Mouse (Mus musculus) limb, embryonic 11.5 days (tissue): ENCODE data around the gene Paqr7. TPM values are rescaled to one million over a fixed set of nuclear protein-coding genes. Genes with fewer than 3 reads are reported as not detected.

ENCODE experiments used
- ATAC-seq: fragments of 200-750 bp; cut with Nextera tagmentation; 2 replicates; pipeline ENCODE4 v1.8.0; 2017; ENCODE audit warnings: low read depth; ENCODE audit not compliant: insufficient number of reproducible peaks, low FRiP score, low TSS enrichment
- DNase-seq: peaks from one replicate; pipeline ENCODE4 v3.0.0-alpha.2; 2015; ENCODE audit warnings: low spot score
- H3K27ac ChIP-seq: fragments of 300-500 bp; sonication (generic); replicated peaks from 2 replicates; pipeline ENCODE4 v1.5.1; 2014; ENCODE audit warnings: low read depth, mild to moderate bottlenecking, low read length
- H3K27me3 ChIP-seq: fragments of 300-500 bp; sonication (generic); 2 replicates; pipeline ENCODE4 v1.6.1; 2014; ENCODE audit warnings: mild to moderate bottlenecking, low read length, mixed read lengths; ENCODE audit not compliant: control insufficient read depth, insufficient read depth
- H3K36me3 ChIP-seq: fragments of 300-500 bp; sonication (generic); 2 replicates; pipeline ENCODE4 v1.6.1; 2014; ENCODE audit warnings: mild to moderate bottlenecking, low read length, moderate library complexity, mixed read lengths; ENCODE audit not compliant: control insufficient read depth, insufficient read depth
- H3K4me1 ChIP-seq: fragments of 300-500 bp; sonication (generic); 2 replicates; pipeline ENCODE4 v1.6.1; 2014; ENCODE audit warnings: low read length, mixed read lengths; ENCODE audit not compliant: control insufficient read depth, insufficient read depth
- H3K4me2 ChIP-seq: fragments of 300-500 bp; sonication (generic); 2 replicates; pipeline ENCODE4 v1.6.1; 2014; ENCODE audit warnings: low read depth, mild to moderate bottlenecking, moderate library complexity; ENCODE audit not compliant: severe bottlenecking
- H3K4me3 ChIP-seq: fragments of 300-500 bp; sonication (generic); 2 replicates; pipeline ENCODE4 v1.5.1; 2014; ENCODE audit warnings: low read depth, low read length
- H3K9ac ChIP-seq: fragments of 300-500 bp; sonication (generic); 2 replicates; pipeline ENCODE4 v1.6.1; 2014; ENCODE audit warnings: mild to moderate bottlenecking, low read length
- H3K9me3 ChIP-seq: fragments of 300-500 bp; sonication (generic); 2 replicates; pipeline ENCODE4 v1.6.1; 2016; ENCODE audit warnings: low read length; ENCODE audit not compliant: control insufficient read depth
- WGBS: fragments of 180-500 bp; shearing (Covaris S2); extraction: QIAGEN DNeasy Blood & Tissue Kit; methylation state at CpG from one replicate; pipeline ENCODE4 v1.1.7; 2014; 5-methylcytosine and 5-hydroxymethylcytosine counted together
- polyA plus RNA-seq: library from polyadenylated mRNA; unstranded; fragments of >200 nt; fragmentation: Nextera tagmentation; extraction: Ambion mirVana; gene quantifications from 2 replicates; pipeline ENCODE4 v1.2.1, GENCODE M21; 2014

Paqr7 gene
- polyA plus RNA-seq, 1 experiment from 2014 or later: 0.88 TPM

DNA sequence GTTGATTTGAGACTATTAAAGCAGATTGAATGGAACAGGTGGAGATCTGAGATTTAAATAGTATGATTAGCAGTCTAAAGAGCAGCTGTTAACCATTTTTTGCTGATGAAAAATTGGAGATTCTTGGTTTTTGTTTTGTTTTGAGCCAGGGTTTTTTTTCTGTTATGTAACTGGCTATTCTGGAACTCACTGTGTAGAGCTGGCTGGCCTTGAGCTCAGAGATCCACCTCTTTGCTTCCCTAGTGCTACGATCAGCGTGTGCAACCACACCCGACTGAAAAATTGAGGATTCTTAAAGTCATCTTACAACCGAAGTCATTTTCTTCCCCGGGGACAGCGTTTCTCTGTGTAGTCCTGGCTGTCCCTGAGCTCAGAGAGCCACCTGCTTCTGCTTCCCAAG lies 15.2 kb downstream of the Paqr7 start:
- H3K4me2 ChIP-seq: peak overlapping the region; percentile 78
- H3K36me3 ChIP-seq: no peaks in the 10 kb centered on the region; the same call in 1 of the 2 replicates
- peaks cover 4% of the 10 kb centered on the region; the same call in 1 of the 2 replicates for H3K4me1 ChIP-seq
- WGBS: 77% methylated on average over 6 of the region's 6 CpGs
- H3K9ac ChIP-seq: no peak overlapping the region
- no peaks in the 10 kb centered on the region for H3K27me3 ChIP-seq
- H3K4me3 ChIP-seq: peak overlapping the region; percentile 57
- H3K9me3 ChIP-seq: no peaks in the 10 kb centered on the region
- ATAC-seq: no peak
- H3K27ac ChIP-seq: no peak overlapping the region
- no peak for DNase-seq

DNA sequence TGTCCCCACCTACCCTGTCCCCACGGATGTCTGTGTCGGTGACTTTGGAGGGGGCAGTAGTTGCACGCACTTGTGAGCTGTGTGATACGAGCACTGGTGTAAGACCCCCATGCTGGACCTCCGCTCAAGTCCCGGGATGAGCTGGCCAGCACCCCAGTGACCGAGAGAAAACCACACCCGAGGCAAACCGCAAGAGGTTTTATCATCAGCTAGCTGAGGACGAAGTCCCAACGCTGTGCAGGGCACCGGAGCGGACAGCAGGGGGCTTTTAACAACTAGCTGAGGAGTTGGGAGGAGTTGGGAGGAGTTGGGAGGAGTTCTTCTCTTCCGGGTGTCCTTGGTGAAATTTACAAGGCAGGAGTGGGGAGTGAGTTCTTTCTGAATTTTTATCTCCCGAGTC lies 16.3 kb downstream of the Paqr7 start:
- ATAC-seq (no peak), DNase-seq (peak; percentile 64)
- H3K27me3 ChIP-seq: no peaks in the 10 kb centered on the region
- WGBS: 20% methylated on average over 15 of the region's 15 CpGs
- H3K9me3 ChIP-seq: no peaks in the 10 kb centered on the region
- H3K36me3 ChIP-seq: no peaks in the 10 kb centered on the region; the same call in 1 of the 2 replicates
- peak overlapping the region; percentile 14; the same call in 1 of the 2 replicates for H3K4me3 ChIP-seq
- no peak overlapping the region for H3K9ac ChIP-seq
- no peak overlapping the region for H3K27ac ChIP-seq
- H3K4me1 ChIP-seq: peaks cover 4% of the 10 kb centered on the region; the same call in 1 of the 2 replicates
- peak overlapping the region; percentile 35 for H3K4me2 ChIP-seq

DNA sequence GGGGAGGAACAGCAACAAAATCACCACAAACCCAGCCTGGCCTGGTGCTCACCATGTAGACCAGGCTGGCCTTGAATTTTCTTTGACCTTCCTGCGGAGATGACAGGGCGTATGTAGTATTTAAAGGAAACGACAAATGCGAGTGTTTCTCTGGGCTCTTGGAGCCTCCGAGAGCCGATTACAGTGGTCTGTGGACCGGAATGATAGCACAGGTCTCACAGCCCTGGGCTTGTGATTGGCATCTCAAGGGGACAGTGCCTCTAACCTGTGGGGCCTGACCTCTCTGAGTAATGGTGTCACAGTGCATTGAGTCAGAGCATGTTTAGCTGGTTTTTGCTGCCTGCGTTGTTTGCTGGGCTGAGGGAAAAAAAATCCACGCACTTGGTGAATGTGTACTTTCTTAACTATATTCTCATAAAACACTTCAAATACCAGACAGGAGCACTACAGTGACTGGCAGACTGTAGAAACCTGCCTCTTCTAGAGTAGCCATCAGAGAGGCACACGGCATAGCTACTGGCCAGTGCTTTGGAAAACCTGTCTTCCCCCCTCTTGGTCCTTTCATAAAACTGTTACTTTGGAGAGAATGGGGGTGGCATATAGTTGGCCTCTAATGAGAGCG lies 17.9 kb downstream of the Paqr7 start:
- DNase-seq (no peak), ATAC-seq (no peak)
- Histone ChIP-seq H3K27me3 (no peaks in the 10 kb centered on the region), H3K36me3 (no peaks in the 10 kb centered on the region; the same call in 1 of the 2 replicates), H3K4me1 (peaks cover 4% of the 10 kb centered on the region; the same call in 1 of the 2 replicates), H3K4me2 (no peak overlapping the region), H3K4me3 (no peak overlapping the region), H3K9me3 (no peaks in the 10 kb centered on the region), H3K9ac (no peak overlapping the region), H3K27ac (no peak overlapping the region)
- WGBS: 90% methylated on average over 11 of the region's 11 CpGs

DNA sequence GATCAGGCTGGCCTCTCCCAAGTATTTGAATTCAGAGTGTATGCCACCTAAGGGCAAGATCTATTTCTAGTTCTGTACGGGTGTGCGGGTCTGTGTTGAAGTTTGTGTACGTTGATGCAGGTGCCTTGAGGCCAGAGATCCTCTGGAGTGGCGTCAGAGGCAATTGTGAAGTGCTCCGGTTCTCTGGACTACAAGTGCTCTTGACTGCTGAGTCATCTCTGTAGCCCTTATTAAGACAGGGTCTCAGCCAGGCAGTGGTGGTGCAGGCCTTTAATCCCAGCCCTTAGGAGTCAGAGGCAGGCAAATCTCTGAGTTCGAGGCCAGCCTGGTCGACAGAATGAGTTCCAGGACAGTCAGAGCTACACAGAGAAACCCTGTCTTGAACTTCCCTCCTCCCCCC lies 19.1 kb downstream of the Paqr7 start:
- ATAC-seq (no peak), DNase-seq (no peak)
- Histone ChIP-seq H3K4me1 (peaks cover 4% of the 10 kb centered on the region; the same call in 1 of the 2 replicates), H3K4me2 (no peak overlapping the region), H3K4me3 (no peak overlapping the region), H3K36me3 (no peaks in the 10 kb centered on the region; the same call in 1 of the 2 replicates), H3K27ac (no peak overlapping the region), H3K9me3 (no peaks in the 10 kb centered on the region), H3K27me3 (no peaks in the 10 kb centered on the region), H3K9ac (no peak overlapping the region)
- 84% methylated on average over 7 of the region's 7 CpGs for WGBS

DNA sequence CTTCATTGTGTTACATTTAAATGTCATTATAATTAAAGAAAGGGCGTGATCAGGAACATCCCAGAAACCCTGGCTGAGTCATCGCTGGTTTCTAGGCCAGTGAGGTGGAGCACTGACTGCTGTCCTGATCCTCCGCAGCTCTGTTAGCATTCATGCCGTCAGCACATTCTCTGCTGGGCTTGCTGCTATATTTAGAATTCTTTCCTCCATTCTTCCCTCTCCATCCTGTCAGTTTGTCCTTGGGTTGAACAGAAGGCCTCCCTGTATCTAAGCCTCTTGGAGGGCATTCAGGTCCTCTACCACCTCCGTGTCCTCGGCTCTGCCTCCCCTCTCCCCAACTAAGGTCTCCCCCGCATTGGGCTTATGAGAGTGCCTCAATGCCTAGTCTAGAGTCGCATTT lies 20.5 kb downstream of the Paqr7 start:
- no peak for DNase-seq
- H3K27ac ChIP-seq: no peak overlapping the region
- H3K4me3 ChIP-seq: no peak overlapping the region
- no peaks in the 10 kb centered on the region for H3K4me1 ChIP-seq
- H3K9ac ChIP-seq: no peak overlapping the region
- H3K36me3 ChIP-seq: no peaks in the 10 kb centered on the region; the same call in 1 of the 2 replicates
- H3K4me2 ChIP-seq: no peak overlapping the region
- WGBS: 89% methylated on average over 8 of the region's 8 CpGs
- H3K9me3 ChIP-seq: no peaks in the 10 kb centered on the region
- H3K27me3 ChIP-seq: no peaks in the 10 kb centered on the region
- no peak for ATAC-seq

DNA sequence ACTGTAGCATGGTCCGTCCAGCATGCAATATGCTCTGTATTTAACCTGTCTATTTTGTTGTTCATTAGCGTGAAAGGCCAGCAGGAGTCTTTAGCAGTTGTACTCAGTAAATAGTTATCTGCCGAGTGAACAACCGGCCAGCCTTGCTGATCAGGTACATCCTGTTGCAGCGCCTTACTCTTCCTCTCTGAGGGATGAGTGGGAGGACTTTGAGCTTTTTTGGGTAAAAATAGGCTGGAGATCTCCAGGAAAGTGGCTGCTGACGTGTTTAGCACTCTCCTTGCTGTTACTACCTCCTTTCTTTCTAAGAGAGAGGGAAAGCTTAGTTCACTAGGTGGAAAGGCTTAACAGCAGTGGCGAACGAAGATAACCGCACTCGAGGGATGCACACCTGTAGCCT lies 21.2 kb downstream of the Paqr7 start:
- Histone ChIP-seq H3K36me3 (no peaks in the 10 kb centered on the region; the same call in 1 of the 2 replicates), H3K27me3 (no peaks in the 10 kb centered on the region), H3K4me1 (no peaks in the 10 kb centered on the region), H3K9ac (no peak overlapping the region), H3K9me3 (no peaks in the 10 kb centered on the region), H3K27ac (no peak overlapping the region), H3K4me3 (no peak overlapping the region), H3K4me2 (no peak overlapping the region)
- DNase-seq (no peak), ATAC-seq (no peak)
- WGBS: 91% methylated on average over 10 of the region's 10 CpGs

DNA sequence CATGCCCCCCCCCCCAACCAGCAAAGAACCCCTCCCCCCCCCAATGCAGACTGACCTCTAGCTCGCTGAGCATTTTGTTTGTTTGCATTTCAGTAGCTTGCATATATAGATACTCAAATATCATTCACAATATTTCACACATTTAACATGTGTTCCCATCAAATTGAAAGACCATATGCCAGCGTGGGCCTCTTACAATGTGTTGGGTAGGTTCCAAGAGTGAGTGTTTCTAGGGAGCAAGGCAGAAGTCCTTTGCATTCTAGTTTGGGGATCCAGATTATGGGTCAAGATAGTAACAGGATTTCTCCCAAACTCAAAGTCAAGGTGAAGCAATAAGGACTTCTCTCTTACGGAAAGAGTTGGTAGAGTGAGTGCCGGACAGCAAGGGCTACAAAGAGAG lies 22.0 kb downstream of the Paqr7 start:
- WGBS: 96% methylated on average over 4 of the region's 4 CpGs
- no peaks in the 10 kb centered on the region for H3K27me3 ChIP-seq
- H3K4me2 ChIP-seq: no peak overlapping the region
- H3K27ac ChIP-seq: no peak overlapping the region
- ATAC-seq (no peak), DNase-seq (no peak)
- no peak overlapping the region for H3K9ac ChIP-seq
- no peak overlapping the region for H3K4me3 ChIP-seq
- no peaks in the 10 kb centered on the region for H3K4me1 ChIP-seq
- H3K36me3 ChIP-seq: peaks cover 1% of the 10 kb centered on the region; the same call in 1 of the 2 replicates
- no peaks in the 10 kb centered on the region for H3K9me3 ChIP-seq

DNA sequence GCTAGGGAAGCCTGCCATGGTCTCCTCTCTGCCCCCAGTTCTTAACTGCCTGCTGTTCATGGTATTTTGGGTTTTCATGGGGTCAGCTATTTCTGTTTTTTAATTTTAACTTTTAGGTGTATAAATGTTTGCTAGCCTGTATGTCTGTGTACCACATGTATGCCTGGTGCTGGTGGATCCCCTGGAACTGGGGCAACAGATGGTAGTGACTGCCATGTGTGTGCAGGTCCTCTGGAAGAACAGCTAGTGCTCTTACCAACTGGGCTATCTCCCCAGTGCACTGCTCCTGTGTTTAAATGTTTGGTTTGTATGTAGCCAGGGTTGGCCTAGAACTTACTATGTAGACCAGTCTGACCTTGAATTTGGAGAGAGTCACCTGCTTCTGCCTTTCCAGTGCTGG lies 22.8 kb downstream of the Paqr7 start:
- no peaks in the 10 kb centered on the region for H3K27me3 ChIP-seq
- H3K4me1 ChIP-seq: no peaks in the 10 kb centered on the region
- no peak overlapping the region for H3K27ac ChIP-seq
- H3K36me3 ChIP-seq: peaks cover 7% of the 10 kb centered on the region; the same call in 1 of the 2 replicates
- no peak overlapping the region for H3K9ac ChIP-seq
- H3K9me3 ChIP-seq: no peaks in the 10 kb centered on the region
- H3K4me3 ChIP-seq: no peak overlapping the region
- DNase-seq (no peak), ATAC-seq (no peak)
- no peak overlapping the region for H3K4me2 ChIP-seq

DNA sequence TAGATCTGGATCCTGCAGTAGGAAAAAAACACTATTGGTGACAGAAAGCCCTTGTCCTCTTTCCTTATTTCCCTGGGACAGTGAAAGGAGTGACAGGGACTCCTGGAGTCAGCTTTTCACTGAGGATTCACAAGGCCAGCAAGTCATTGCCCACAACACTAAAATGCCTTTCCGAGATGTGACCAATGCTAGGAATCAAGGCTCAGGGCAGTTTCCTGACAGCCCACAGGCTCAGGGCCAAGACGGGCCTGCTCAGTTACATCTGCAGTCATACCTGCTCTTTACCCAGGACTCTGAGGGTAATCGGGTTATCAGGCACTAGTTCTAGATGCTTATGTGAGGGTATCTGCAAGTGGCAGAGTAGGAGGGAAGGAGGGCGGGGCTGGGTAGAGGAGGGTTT lies 26.9 kb downstream of the Paqr7 start:
- Histone ChIP-seq H3K27me3 (no peaks in the 10 kb centered on the region), H3K36me3 (peaks cover 13% of the 10 kb centered on the region; the same call in 1 of the 2 replicates), H3K4me2 (no peak overlapping the region), H3K9ac (no peak overlapping the region), H3K4me1 (no peaks in the 10 kb centered on the region), H3K27ac (no peak overlapping the region), H3K9me3 (no peaks in the 10 kb centered on the region), H3K4me3 (no peak overlapping the region)
- no peak for DNase-seq
- ATAC-seq: no peak
- WGBS: 85% methylated on average over 4 of the region's 4 CpGs
